Mouse (Mus musculus): Measurements from ENCODE around the gene Poll.

The Poll gene

DNA sequence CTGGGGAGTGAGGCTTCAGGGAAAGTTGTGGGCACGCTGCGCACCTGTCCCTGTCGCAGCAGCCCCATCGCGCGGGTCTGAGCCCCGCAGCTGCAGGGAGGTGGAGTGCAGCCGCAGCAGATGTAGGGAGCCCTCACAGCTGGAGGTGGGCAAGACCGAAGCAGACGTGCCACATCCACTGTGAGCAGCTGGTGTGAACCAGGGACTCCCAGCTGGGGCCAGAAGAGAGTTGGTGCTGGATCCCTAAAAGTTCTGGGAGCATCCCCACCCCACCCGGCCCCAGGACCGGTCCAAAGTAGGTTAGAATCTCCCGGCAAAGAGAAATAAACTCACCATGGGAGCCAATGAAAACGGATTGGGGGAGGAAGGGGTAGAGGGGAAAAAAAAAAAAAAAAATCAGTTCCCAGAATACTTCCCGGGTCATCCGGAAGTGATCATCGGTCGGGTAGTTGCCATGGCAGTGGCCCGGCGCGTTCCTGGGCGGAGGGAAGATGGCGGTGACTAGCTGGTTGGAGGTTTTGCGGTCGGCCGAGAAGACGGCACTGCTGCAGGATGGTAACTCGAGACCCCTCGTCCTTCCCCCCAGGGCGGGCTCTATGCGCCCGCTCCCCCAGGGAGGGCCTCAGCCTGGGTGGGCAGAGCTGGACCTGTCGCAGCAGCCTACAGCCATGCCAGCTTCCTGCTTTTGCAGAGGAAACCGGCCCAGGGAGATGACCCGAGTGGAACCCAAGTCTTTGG, at the start of gene Poll, which contains the start of gene Gm17018:
TSS of gene Poll (minus strand) at position 379 of the 738 bp plus-strand sequence.
TSS of gene Gm17018 (plus strand) at position 463 of the 738 bp plus-strand sequence.
- DNase-seq (ENCODE audit: low read depth, low spot score), result peak; percentile 87

- no peak for DNase-seq (ENCODE audit: low read depth, low spot score)
Observed at GRCm38 (mm10) chr19:45608648-45609339, 48.5 kb upstream of the Poll start.

DNA sequence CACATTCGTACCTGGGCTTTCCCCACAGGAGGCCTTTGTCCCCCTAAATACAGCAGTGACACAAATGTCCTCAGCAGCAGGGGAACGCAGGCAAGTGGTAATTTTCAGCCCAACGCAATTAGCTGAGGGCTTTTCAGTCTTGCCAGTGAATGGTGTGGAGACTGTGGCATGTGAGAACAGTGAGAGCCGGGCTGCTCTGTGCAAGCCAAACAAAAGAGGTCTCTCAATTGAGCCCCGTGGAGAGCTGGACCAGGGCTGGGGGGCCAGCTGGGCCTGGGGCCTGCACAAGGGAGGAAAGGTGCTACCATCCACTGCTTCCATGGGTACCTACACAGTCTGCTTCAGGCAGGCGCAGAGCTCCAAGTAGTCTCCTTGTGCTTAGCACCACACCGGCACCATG, 47.1 kb upstream of the Poll start:
- no peak for DNase-seq (ENCODE audit: low read depth, low spot score)

DNA sequence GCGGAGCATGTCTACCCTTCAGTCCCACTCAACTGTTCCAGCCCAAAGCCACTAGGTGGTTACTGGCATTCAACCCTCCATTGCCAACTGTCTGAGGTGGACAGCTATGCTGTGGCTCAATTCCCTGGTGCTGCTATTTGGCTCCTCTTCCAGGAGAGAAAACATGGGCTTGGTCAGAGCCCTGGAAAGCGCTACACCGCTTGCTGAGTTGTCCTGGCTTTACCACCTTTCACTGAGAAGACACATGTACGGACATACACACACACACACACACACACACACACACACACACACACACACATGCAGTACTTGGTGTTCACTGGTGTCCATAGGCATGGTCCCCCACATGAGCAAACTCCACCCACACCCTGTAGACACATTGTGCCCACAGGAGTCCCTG, 46.4 kb upstream of the Poll start:
- DNase-seq (ENCODE audit: low read depth, low spot score), result no peak

GRCm38 (mm10) chr19:45602606-45603005, 42.3 kb upstream of the Poll start:
- DNase-seq (ENCODE audit: low read depth, low spot score), result no peak

DNA sequence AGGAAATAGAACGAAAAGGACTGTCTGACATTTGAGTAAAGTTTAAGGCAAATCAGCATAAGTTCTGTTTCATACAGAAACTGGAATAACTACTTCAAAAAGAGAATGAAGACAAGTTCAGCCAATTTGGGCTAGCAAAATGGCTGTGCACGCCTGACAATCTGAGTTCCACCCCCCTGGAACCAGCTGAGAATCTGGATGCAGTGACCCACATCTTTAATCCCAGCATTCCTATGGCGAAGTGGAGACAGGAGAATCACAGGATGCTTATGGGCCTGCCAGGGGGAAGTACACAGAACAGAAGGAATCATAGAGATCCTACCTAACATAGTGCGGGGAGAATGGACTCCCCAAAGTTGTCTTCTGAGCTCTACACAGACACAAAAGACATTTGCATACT, 36.8 kb upstream of the Poll start:
- no peak for DNase-seq (ENCODE audit: low read depth, low spot score)

DNA sequence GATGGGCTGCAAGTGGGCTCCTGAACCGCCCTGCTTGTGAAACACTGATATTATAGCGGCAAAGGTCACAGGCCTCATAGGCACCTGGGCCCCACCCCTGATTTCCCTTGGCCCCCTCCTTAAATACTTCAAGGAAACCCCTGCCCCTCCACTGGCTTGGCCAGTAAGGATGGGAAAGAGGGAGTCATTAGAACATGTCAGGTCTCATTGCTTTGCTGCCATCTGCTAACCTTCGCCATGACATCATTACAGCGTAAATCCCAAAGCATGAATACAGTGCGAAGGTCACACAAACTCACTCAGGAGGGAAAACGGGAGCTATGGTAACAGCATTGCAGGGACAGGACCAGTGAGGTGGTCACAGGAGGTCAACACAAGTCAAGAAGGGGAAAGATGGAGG, 36.1 kb upstream of the Poll start:
- DNase-seq (ENCODE audit: low read depth, low spot score), result no peak

- no peak for DNase-seq (ENCODE audit: low read depth, low spot score)
Observed at GRCm38 (mm10) chr19:45596019-45596418, 35.7 kb upstream of the Poll start.

DNA sequence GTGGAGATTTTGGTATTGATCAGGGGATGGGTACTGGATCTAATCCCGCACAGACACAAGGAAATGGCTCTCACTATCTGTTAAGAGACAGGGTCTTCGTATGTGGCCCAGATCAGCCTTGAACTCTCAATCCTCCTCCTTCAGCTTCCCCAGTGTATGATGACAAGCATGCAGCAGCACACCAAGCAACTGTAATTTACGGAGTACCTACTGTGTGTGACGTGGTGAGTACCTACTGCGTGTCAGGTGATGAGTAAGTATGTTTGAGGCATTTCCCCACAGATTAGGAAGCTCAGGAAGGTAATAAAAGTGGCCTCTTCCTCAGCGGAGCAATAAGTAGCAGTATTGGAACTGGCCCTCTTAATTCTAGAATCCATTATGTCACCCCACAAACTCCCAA, 35.1 kb upstream of the Poll start:
- DNase-seq (ENCODE audit: low read depth, low spot score), result no peak

DNA sequence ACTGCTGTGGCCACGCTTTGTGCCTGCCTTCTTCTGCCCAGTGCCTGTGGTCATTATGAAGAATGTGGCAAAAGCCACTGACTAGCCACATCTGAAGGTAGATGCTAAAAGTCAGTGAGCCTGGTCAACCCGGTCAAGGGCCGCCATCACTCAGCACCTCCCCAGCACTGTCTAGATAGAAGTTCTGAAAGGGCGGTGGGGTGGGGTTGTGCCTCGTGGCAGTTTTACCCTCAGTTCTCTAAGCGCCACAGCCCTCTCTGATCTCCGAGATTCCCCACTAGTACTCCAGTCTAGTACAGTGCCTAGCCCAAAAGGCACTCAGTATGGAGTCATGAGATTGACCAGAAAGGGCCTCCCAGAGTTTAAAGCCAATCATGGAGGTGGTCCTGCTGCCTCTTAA, 33.7 kb upstream of the Poll start:
- no peak for DNase-seq (ENCODE audit: low read depth, low spot score)

DNA sequence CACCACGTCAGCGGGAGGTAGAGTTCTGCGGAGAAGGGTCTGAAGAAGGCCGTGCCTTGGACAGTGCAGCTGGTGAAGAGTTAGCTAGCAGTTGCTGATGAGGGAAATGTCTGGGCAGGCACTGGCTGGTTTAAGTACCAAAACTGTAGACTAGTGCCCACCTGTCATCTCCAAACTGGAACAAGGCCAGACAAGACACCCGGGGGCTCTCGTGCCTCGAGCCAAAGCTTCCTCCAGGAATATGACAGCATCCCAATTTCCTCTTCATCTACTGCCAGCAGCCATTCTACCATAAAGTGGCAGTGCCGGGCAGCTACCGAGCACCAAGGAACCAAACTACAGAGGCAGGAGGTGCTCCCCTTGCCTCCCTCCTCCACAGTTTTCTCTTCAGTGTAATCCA, 32.6 kb upstream of the Poll start:
- no peak for DNase-seq (ENCODE audit: low read depth, low spot score)

DNA sequence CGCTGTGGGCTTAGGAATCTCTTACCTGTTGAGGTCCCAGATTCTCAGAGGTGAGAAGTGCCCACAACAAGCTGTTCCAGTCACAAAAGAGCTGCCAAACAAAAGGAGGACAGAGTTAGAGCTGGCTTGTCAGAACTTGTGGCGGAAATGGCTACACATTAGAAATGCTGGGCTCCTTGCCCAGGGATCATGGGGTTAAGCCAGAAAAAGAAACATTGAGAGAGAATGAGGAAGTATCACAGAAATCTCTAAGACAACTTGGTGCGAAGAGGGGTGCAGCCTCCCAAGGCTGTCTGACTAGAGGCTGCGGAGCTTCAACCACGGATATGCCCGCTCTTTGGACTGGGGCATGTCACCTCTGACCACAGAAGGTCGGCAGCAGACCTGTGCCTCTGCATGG, 31.4 kb upstream of the Poll start:
- no peak for DNase-seq (ENCODE audit: low read depth, low spot score)

DNA sequence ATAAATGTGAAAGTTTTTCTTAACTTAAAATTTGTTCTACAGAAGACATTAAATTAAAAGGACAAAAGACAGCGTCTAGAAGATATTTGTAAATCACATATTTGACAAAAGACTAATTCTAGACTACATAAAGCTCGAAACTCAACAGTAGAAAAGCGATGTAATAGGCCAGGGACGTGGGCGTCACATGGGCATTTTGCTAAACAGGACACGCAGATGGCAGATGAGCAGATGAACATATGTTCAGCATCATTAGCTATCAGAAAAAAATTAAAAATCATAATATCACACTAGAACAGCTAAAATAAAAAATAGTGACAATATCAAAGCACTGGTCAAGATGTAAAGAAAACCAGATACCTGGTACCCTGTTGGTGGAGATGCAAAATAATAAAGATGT, 29.4 kb upstream of the Poll start:
- no peak for DNase-seq (ENCODE audit: low read depth, low spot score)

DNA sequence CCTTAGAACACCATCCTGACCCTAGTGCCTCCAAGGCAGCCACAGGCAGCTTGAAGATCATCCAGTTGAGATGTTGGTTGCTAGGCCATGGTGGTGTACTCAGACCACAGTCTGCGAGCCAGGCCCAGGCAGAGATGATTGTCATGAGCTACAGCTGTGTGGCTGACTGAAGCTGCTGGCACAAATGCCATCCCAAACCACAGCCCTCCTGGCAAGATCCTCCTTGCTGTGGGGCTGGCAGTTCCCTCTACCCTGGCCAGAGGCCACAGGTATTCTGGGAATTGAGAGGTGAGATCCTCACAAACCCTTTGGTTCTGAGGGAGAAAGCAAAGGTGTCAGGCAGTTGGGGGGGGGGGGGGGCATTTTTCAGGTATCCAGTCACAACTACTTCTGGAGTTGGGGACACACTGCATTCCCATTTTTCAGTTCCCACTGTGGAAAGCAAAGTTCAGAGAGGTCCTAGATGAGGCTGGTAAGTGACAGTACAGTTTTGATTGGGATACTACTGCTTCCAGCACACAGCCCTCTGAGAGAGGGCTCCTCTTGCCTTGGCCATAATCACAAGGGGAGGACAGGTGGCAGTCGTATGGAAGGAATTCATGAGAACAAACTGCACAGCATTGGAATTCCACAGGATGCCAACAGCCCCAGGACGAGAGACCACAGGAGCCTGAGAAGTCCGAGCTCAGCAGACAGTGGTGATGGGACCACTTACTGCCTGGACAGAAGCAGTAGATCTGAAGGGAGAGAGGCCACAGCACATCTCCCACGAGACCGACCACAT, 27.4 kb upstream of the Poll start:
- no peak for DNase-seq (ENCODE audit: low read depth, low spot score)

- DNase-seq (ENCODE audit: low read depth, low spot score), result no peak
Observed at GRCm38 (mm10) chr19:45586850-45587249, 26.5 kb upstream of the Poll start.

- no peak for DNase-seq (ENCODE audit: low read depth, low spot score)
Observed at GRCm38 (mm10) chr19:45584856-45585620, 24.7 kb upstream of the Poll start.

GRCm38 (mm10) chr19:45583136-45583535, 22.8 kb upstream of the Poll start:
- no peak for DNase-seq (ENCODE audit: low read depth, low spot score)

DNA sequence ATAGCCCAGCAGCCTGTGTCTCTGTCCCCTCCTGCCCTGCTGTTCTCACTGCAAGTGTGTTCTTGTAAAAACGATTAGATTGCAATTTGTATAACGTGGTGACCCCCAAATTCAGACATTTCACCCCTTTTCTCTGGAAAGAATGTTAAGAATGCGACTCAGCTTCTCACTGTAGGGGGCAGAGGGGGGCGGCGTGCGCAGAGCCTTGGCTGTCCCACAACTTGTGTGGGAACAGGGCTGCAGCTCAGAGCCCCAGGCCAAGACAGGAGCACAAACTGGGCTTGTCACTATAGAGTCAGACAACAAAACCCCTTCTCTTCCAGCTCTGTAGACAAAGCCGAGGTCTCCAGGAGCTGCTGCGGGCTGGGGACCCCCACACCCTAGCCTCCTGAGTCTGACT, 21.8 kb upstream of the Poll start:
- peak; percentile 25 for DNase-seq (ENCODE audit: low read depth, low spot score)

- DNase-seq (ENCODE audit: low read depth, low spot score), result peak; percentile 84
Observed at GRCm38 (mm10) chr19:45581257-45581656, 20.9 kb upstream of the Poll start.

GRCm38 (mm10) chr19:45580235-45580634, 19.9 kb upstream of the Poll start:
- no peak for DNase-seq (ENCODE audit: low read depth, low spot score)

GRCm38 (mm10) chr19:45579416-45579815, 19.1 kb upstream of the Poll start:
- no peak for DNase-seq (ENCODE audit: low read depth, low spot score)

DNA sequence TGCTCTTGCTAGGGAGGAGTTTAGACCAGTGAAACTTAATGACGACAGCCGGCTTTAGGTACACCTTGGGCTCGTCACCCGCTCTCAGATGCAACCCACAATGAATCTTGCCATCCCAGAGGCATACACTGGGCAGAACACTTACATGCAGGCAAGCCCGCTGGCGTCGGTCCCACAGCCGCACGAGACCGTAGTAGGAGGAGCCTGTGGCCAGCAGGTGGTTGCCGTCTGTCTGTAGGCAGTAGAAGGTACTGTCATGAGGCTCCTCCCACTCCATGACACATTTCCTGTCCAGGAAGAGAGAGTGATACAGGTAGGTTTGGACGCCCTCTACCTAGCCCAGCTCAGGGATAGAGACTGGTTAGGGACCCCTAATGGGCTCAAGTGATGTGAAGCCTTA, 18.6 kb upstream of the Poll start:
- DNase-seq (ENCODE audit: low read depth, low spot score), result peak; percentile 70

Data from R1 (cell line).